Mouse (Mus musculus): ENCODE results near the gene Cmya5.

DNA sequence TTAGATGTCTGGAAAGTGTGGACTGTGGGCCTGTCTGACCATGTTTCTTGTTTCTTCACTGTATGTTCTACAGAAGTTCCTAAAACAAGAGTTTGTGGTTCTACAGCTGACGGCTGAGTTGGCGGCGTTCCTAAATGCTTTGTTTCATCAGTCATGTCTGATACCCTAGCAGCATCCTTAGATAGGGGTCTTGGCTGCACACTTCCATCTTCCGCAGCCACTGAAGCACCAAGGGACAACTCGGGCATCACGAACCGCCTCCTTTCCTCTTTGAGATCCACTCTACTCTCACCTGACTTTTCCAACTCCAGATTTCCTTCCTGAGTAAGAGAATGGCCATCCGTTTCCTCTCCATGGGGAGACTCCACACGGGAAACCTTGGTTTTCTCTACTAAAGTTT, 53.3 kb downstream of the Cmya5 start:
- TF ChIP-seq USF1 (IDR thresholded peaks at IDR 0.05; ENCODE audit: low read depth) = no peak
- TF ChIP-seq MYOD1 (IDR thresholded peaks at IDR 0.05; ENCODE audit: control insufficient read depth, insufficient read length, low read depth) = no peak
